Comparison of ENCODE assay signal across 16 mouse cellular contexts in the genomic region with DNA sequence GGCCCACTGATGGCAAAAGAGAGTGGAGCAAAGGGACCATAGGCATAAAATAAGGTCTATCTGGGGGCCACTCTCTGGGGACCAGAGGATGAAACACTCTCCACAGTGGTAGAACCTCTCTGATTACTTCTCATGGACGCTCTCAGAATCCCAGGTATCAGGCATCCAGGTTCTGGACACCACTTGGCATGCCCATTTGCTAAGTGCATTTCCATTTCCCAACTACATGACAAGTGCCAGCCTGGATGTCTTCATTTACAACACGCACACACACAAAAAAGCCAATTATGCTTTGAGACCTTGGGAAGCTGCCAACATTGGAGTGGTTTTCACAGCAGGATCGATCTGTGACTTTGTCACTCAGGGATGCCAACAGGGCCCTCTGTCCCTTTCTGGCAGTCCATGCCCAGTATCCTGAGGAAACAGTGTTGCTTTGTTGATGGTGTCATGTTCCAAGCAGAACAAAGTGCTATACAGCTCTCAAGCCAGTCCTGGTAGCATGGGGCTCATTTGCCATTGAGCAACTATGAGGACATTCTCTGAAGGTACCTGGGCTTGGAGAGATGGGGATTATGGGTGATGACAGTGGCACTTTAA.
DNase-seq lines count a peak whose midpoint lies in the region; ATAC-seq and TF ChIP-seq lines count a peak whose summit lies in the region.
"Had no signal": no experiment of that assay in that cellular context is flagged by ENCODE, and none has a peak within 500 bp of the region (broad histone marks: within the 10 kb centered on the region; RNA-seq: fewer than 3 reads in every experiment).

No protein-coding gene starts in this region.

- ATAC-seq in hindbrain, postnatal 0 days: peak; percentile 88
- ATAC-seq: activated CD4-positive, CD25-positive, alpha-beta regulatory T cell, adult 4 months had no signal

- no peaks in the 10 kb centered on the region for H3K4me1 ChIP-seq in hindbrain, postnatal 0 days (ENCODE audit: insufficient read depth, low read length)
- H3K4me1 ChIP-seq in limb, embryonic 10.5 days: no peaks in the 10 kb centered on the region
- H3K4me1 ChIP-seq: embryonic facial prominence, embryonic 12.5 days; megakaryocyte, embryonic 14.5 days; stomach, embryonic 15.5 days had no signal

- TF ChIP-seq POLR2A in brain, embryonic 14.5 days (IDR thresholded peaks at IDR 0.05; ENCODE audit: borderline replicate concordance, extremely low read depth, insufficient read depth, insufficient read length, poor library complexity, severe bottlenecking): no peak

- H3K27ac ChIP-seq in left cerebral cortex, adult 2 months: 0 out of 2 replicates have a peak overlapping the region, but pooled peaks have one; percentile 1
- no peak overlapping the region for H3K27ac ChIP-seq in hindbrain, postnatal 0 days
- no peak overlapping the region for H3K27ac ChIP-seq in limb, embryonic 10.5 days
- H3K27ac ChIP-seq: embryonic facial prominence, embryonic 12.5 days; heart, embryonic 15.5 days; lung, embryonic 15.5 days; stomach, embryonic 15.5 days had no signal

- H3K4me3 ChIP-seq in left cerebral cortex, adult 2 months: no peak overlapping the region
- no peak overlapping the region for H3K4me3 ChIP-seq in hindbrain, postnatal 0 days (ENCODE audit: low read length)
- no peak overlapping the region for H3K4me3 ChIP-seq in limb, embryonic 10.5 days
- H3K4me3 ChIP-seq: embryonic facial prominence, embryonic 12.5 days; heart, embryonic 15.5 days; lung, embryonic 15.5 days; megakaryocyte, embryonic 14.5 days; stomach, embryonic 15.5 days had no signal

- WGBS in hindbrain, postnatal 0 days: 48% methylated on average over 3 of the region's 3 CpGs
- WGBS in limb, embryonic 10.5 days: 97% methylated on average over 3 of the region's 3 CpGs

- no peaks in the 10 kb centered on the region for H3K9me3 ChIP-seq in hindbrain, postnatal 0 days (ENCODE audit: low read length)
- H3K9me3 ChIP-seq in limb, embryonic 10.5 days (replicated peaks): no peaks in the 10 kb centered on the region
- H3K9me3 ChIP-seq: embryonic facial prominence, embryonic 12.5 days; heart, embryonic 15.5 days; lung, embryonic 15.5 days; megakaryocyte, embryonic 14.5 days; stomach, embryonic 15.5 days had no signal

- no peak overlapping the region for H3K4me2 ChIP-seq in hindbrain, postnatal 0 days (ENCODE audit: low read depth, low read length)
- H3K4me2 ChIP-seq: embryonic facial prominence, embryonic 12.5 days; heart, embryonic 15.5 days; lung, embryonic 15.5 days; stomach, embryonic 15.5 days had no signal

- no peak overlapping the region for H3K9ac ChIP-seq in hindbrain, postnatal 0 days (replicated peaks; ENCODE audit: low read length)
- H3K9ac ChIP-seq: embryonic facial prominence, embryonic 12.5 days; heart, embryonic 15.5 days; lung, embryonic 15.5 days; stomach, embryonic 15.5 days had no signal

- peaks cover 3% of the 10 kb centered on the region; the same call in 1 of the 2 replicates for H3K36me3 ChIP-seq in hindbrain, postnatal 0 days (ENCODE audit: insufficient read depth, low read length)
- peaks cover 21% of the 10 kb centered on the region for H3K36me3 ChIP-seq in limb, embryonic 10.5 days
- H3K36me3 ChIP-seq: heart, embryonic 15.5 days; lung, embryonic 15.5 days; stomach, embryonic 15.5 days had no signal

- intact Hi-C loops in left cerebral cortex, adult 2 months (cut with DNase I): no loop called here
- intact Hi-C loops in left cerebral cortex, postnatal 14 days (cut with DNase I): no loop called here

- no peaks in the 10 kb centered on the region for H3K27me3 ChIP-seq in hindbrain, postnatal 0 days (ENCODE audit: insufficient read depth, low read length)
- H3K27me3 ChIP-seq in limb, embryonic 10.5 days (ENCODE audit: low read depth, poor library complexity, severe bottlenecking): no peaks in the 10 kb centered on the region
- H3K27me3 ChIP-seq: embryonic facial prominence, embryonic 12.5 days; heart, embryonic 15.5 days; lung, embryonic 15.5 days; stomach, embryonic 15.5 days had no signal

- DNase-seq in heart, adult 11 months: peak; percentile 76
- no peak for DNase-seq in heart, adult 9 months (ENCODE audit: low spot score in 2 of 2)
- no peak for DNase-seq in left cerebral cortex, adult 2 months (ENCODE audit: extremely low spot score in 1 of 2, low spot score in 2 of 2)
- no peak for DNase-seq in left cerebral cortex, postnatal 14 days (ENCODE audit: low spot score in 2 of 2)
- peak; percentile 86 for DNase-seq in brain, embryonic 14.5 days (ENCODE audit: low read depth)
- peak; percentile 76 for DNase-seq in hindbrain, postnatal 0 days (ENCODE audit: low spot score)
- DNase-seq in limb, embryonic 10.5 days (ENCODE audit: low spot score): no peak
- DNase-seq: gastrocnemius, postnatal 25 days; liver; thymus, postnatal 14 days had no signal

- no peak for TF ChIP-seq CTCF in left cerebral cortex, adult 2 months (IDR thresholded peaks at IDR 0.05)
- TF ChIP-seq CTCF in brain, embryonic 14.5 days (IDR thresholded peaks at IDR 0.05; ENCODE audit: borderline replicate concordance, extremely low read depth, insufficient read depth, insufficient read length): no peak
- no peak for TF ChIP-seq CTCF in hindbrain, postnatal 0 days (IDR thresholded peaks at IDR 0.05; ENCODE audit: low read depth)

Comparison
In these comparisons a context has a peak if more than half of its experiments do, and no peak if none do; other contexts are left out.
1. DNase-seq: peak in heart, adult 11 months (single experiment), brain, embryonic 14.5 days (single experiment) and hindbrain, postnatal 0 days (single experiment); none in heart, adult 9 months (0 of 2), left cerebral cortex, adult 2 months (0 of 2), left cerebral cortex, postnatal 14 days (0 of 2) and limb, embryonic 10.5 days (single experiment).